Comparison of ENCODE assay signal across 9 mouse cellular contexts in genomic region chr10:121432041-121432634, GRCm38 (mm10). TPM values are rescaled to one million over a fixed set of nuclear protein-coding genes. Genes with fewer than 3 reads are reported as not detected.
DNase-seq lines count a peak whose midpoint lies in the region; ATAC-seq lines count a peak whose summit lies in the region.
"Had no signal": no experiment of that assay in that cellular context is flagged by ENCODE, and none has a peak within 500 bp of the region (broad histone marks: within the 10 kb centered on the region; RNA-seq: fewer than 3 reads in every experiment).

No protein-coding gene starts in this region.

- H3K9me3 ChIP-seq in kidney, embryonic 14.5 days (ENCODE audit: control insufficient read depth, low read length), result no peaks in the 10 kb centered on the region
- no peaks in the 10 kb centered on the region for H3K9me3 ChIP-seq in embryonic facial prominence, embryonic 12.5 days
- H3K9me3 ChIP-seq in intestine, embryonic 16.5 days (ENCODE audit: control insufficient read depth, low read length), result no peaks in the 10 kb centered on the region
- H3K9me3 ChIP-seq: G1E had no signal

- DNase-seq in kidney, postnatal 14 days, result no peak
- DNase-seq in right cerebral cortex, postnatal 14 days, result no peak
- DNase-seq in urinary bladder, postnatal 25 days (ENCODE audit: low spot score), result no peak
- DNase-seq in cerebellum, postnatal 25 days, result no peak

- no peaks in the 10 kb centered on the region for H3K36me3 ChIP-seq in kidney, embryonic 14.5 days (ENCODE audit: control insufficient read depth, insufficient read depth, low read length)
- H3K36me3 ChIP-seq in embryonic facial prominence, embryonic 12.5 days, result no peaks in the 10 kb centered on the region
- no peaks in the 10 kb centered on the region for H3K36me3 ChIP-seq in intestine, embryonic 16.5 days (ENCODE audit: control insufficient read depth, insufficient read depth, low read length)
- H3K36me3 ChIP-seq: G1E had no signal

- ATAC-seq in kidney, embryonic 14.5 days (ENCODE audit: low FRiP score, low TSS enrichment), result no peak
- ATAC-seq in embryonic facial prominence, embryonic 12.5 days (ENCODE audit: insufficient number of reproducible peaks, insufficient read depth, low FRiP score, low TSS enrichment), result no peak
- ATAC-seq in intestine, embryonic 16.5 days, result 0 out of 2 replicates have a peak, but pooled peaks have one; percentile 8
- ATAC-seq in megakaryocyte-erythroid progenitor cell, adult 5-6 weeks (replicated peaks; ENCODE audit: low FRiP score, low TSS enrichment, poor library complexity, severe bottlenecking), result peak; percentile 66

- no peak overlapping the region for H3K9ac ChIP-seq in kidney, embryonic 14.5 days (ENCODE audit: low read depth, low read length)
- H3K9ac ChIP-seq in embryonic facial prominence, embryonic 12.5 days, result no peak overlapping the region
- peak overlapping the region; percentile 34 for H3K9ac ChIP-seq in intestine, embryonic 16.5 days (ENCODE audit: low read depth, low read length)

- no peak overlapping the region for H3K4me3 ChIP-seq in kidney, embryonic 14.5 days (ENCODE audit: low read length)
- H3K4me3 ChIP-seq in embryonic facial prominence, embryonic 12.5 days, result no peak overlapping the region
- H3K4me3 ChIP-seq in intestine, embryonic 16.5 days (ENCODE audit: low read length), result peak overlapping the region; percentile 1; the same call in 1 of the 2 replicates

- H3K27ac ChIP-seq in kidney, embryonic 14.5 days (ENCODE audit: low read depth, low read length), result peak overlapping the region; percentile 37; the same call in 1 of the 2 replicates
- peak overlapping the region; percentile 76 for H3K27ac ChIP-seq in embryonic facial prominence, embryonic 12.5 days
- peak overlapping the region; percentile 81 for H3K27ac ChIP-seq in intestine, embryonic 16.5 days (ENCODE audit: low read length)

- no peak overlapping the region for H3K4me2 ChIP-seq in kidney, embryonic 14.5 days (replicated peaks; ENCODE audit: low read depth, low read length)
- no peak overlapping the region for H3K4me2 ChIP-seq in embryonic facial prominence, embryonic 12.5 days (replicated peaks)
- H3K4me2 ChIP-seq in intestine, embryonic 16.5 days (ENCODE audit: low read depth, low read length), result peak overlapping the region; percentile 4

- peaks cover 74% of the 10 kb centered on the region for H3K4me1 ChIP-seq in kidney, embryonic 14.5 days (ENCODE audit: control insufficient read depth, insufficient read depth, low read length)
- H3K4me1 ChIP-seq in embryonic facial prominence, embryonic 12.5 days, result peaks cover 81% of the 10 kb centered on the region
- H3K4me1 ChIP-seq in intestine, embryonic 16.5 days (ENCODE audit: control insufficient read depth, insufficient read depth, low read length), result peaks cover 85% of the 10 kb centered on the region

- WGBS in kidney, embryonic 14.5 days, result 54% methylated on average over 12 of the region's 12 CpGs
- 49% methylated on average over 12 of the region's 12 CpGs for WGBS in embryonic facial prominence, embryonic 12.5 days
- 24% methylated on average over 12 of the region's 12 CpGs for WGBS in intestine, embryonic 16.5 days

- H3K27me3 ChIP-seq in kidney, embryonic 14.5 days (ENCODE audit: control insufficient read depth, insufficient read depth, low read length), result no peaks in the 10 kb centered on the region
- no peaks in the 10 kb centered on the region for H3K27me3 ChIP-seq in embryonic facial prominence, embryonic 12.5 days
- no peaks in the 10 kb centered on the region for H3K27me3 ChIP-seq in intestine, embryonic 16.5 days (replicated peaks; ENCODE audit: control insufficient read depth, insufficient read depth, low read length)

RNA-seq across cellular contexts. Expression of gene Rassf3, which starts 44.0 kb away (rescaled TPM):
- polyA plus RNA-seq in kidney, embryonic 14.5 days (2014; fragmentation: Nextera tagmentation; extraction: Ambion mirVana), result 8.9 and 13.5 TPM in 2 replicates
- polyA plus RNA-seq in embryonic facial prominence, embryonic 12.5 days (2016; fragmentation: Nextera tagmentation; extraction: Ambion mirVana), result 23.1 and 24.7 TPM in 2 replicates
- 15.7 and 22.2 TPM in 2 replicates for polyA plus RNA-seq in intestine, embryonic 16.5 days (2015; fragmentation: Nextera tagmentation; extraction: Ambion mirVana)
- 6.5 and 9.7 TPM in 2 replicates for total RNA-seq in megakaryocyte-erythroid progenitor cell, adult 5-6 weeks (2014; fragmentation: Nextera tagmentation)
- 12.1 and 13.4 TPM in 2 replicates for total RNA-seq in megakaryocyte-erythroid progenitor cell, adult 5-6 weeks (2017)

Comparison
In these comparisons a context has a peak if more than half of its experiments do, and no peak if none do; other contexts are left out.
1. ATAC-seq: peak in intestine, embryonic 16.5 days (single experiment) and megakaryocyte-erythroid progenitor cell, adult 5-6 weeks (single experiment); none in kidney, embryonic 14.5 days (single experiment) and embryonic facial prominence, embryonic 12.5 days (single experiment).
2. Peak in every context shown above with its lines, with median percentiles within 50 percentile points of each other: H3K27ac ChIP-seq.